Mouse (Mus musculus): ENCODE results near the gene Cfap126. TPM values are rescaled to one million over a fixed set of nuclear protein-coding genes. Genes with fewer than 3 reads are reported as not detected.

The Cfap126 gene
- total RNA-seq, 2 experiments from 2014 or later = 0.91 to 1.6 TPM

DNA sequence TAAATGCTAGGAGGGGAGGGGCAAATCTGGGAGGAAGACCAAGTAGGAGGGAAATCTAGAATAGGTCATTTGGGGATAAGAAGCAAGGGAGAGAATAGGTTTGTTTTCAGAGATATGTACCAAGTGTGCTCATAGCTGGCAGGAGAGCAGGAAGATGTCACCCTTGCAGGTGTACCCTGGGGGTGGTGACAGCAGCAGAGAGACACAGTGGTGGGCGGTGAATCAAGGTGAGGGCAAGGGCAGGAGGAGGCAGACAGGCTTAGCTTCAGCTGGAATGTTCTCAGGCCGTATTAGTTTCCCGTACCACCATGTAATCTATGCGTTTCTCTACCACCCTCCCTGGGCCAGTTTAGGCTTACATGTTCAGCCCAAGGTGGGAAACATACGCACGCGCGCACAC lies 59.1 kb downstream of the Cfap126 start:
- intact Hi-C loops (cut with DNase I) = no loop called here

More for the DNA sequence above, 59.1 kb downstream of the Cfap126 start:
- no peak for DNase-seq

Small RNAs within 50 kb of the gene (microRNA-seq; reads per million reads assigned to microRNA genes)
- not detected for gene Gm27552
- gene Gm27844 = not detected
- 1.2 reads per million for gene Mir6546

Other genes with a start within 250 kb of the Cfap126 start
- 10 to 100 TPM; 14.1 to 14.8 TPM for gene Atf6, start 246.1 kb upstream of the Cfap126 start, total RNA-seq (2021)
- gene Gm26620, start 228.9 kb upstream of the Cfap126 start, total RNA-seq (2021) = 1 to 10 TPM in 1 of 2 experiments, not detected in 1; 1.3 TPM
- gene Dusp12, start 228.4 kb upstream of the Cfap126 start, total RNA-seq (2021) = 10 to 100 TPM; 24.4 to 24.8 TPM
- gene Fcrlb, start 201.0 kb upstream of the Cfap126 start, total RNA-seq (2021) = not detected
- not detected for gene Fcrla, start 186.3 kb upstream of the Cfap126 start, total RNA-seq (2021)
- gene Fcgr2b, start 137.4 kb upstream of the Cfap126 start, total RNA-seq (2021) = 1 to 10 TPM; 2.3 to 2.6 TPM
- not detected for gene Fcgr4, start 95.0 kb upstream of the Cfap126 start, total RNA-seq (2021)
- gene Fcgr3, start 49.0 kb upstream of the Cfap126 start, total RNA-seq (2021) = 1 to 10 TPM; 6.7 to 7.0 TPM
- 100 to 1,000 TPM; 200 to 212 TPM for gene Sdhc, start 36.7 kb downstream of the Cfap126 start, total RNA-seq (2021)
- gene Mpz, start 36.8 kb downstream of the Cfap126 start, total RNA-seq (2021) = not detected
- 10 to 100 TPM in 1 of 2 experiments, 1 to 10 TPM in 1; 9.0 to 11.3 TPM for gene Pcp4l1, start 82.3 kb downstream of the Cfap126 start, total RNA-seq (2021)
- gene Nr1i3, start 100.1 kb downstream of the Cfap126 start, total RNA-seq (2021) = not detected
- gene Tomm40l, start 108.6 kb downstream of the Cfap126 start, total RNA-seq (2021) = 10 to 100 TPM; 50.7 to 56.9 TPM
- 1 to 10 TPM; 2.6 to 3.0 TPM for gene Apoa2, start 111.1 kb downstream of the Cfap126 start, total RNA-seq (2021)
- 1 to 10 TPM; 7.1 to 8.0 TPM for gene Fcer1g, start 120.4 kb downstream of the Cfap126 start, total RNA-seq (2021)
- 1 to 10 TPM; 4.2 to 5.3 TPM for gene Adamts4, start 136.5 kb downstream of the Cfap126 start, total RNA-seq (2021)
- 100 to 1,000 TPM; 183 to 186 TPM for gene Ndufs2, start 137.5 kb downstream of the Cfap126 start, total RNA-seq (2021)
- gene B4galt3, start 156.4 kb downstream of the Cfap126 start, total RNA-seq (2021) = 10 to 100 TPM; 74.2 to 87.8 TPM
- 10 to 100 TPM; 19.6 to 25.4 TPM for gene Ppox, start 167.3 kb downstream of the Cfap126 start, total RNA-seq (2021)
- 10 to 100 TPM; 60.4 to 66.4 TPM for gene Usp21, start 174.1 kb downstream of the Cfap126 start, total RNA-seq (2021)
- gene Ufc1, start 181.1 kb downstream of the Cfap126 start, total RNA-seq (2021) = 10 to 100 TPM; 91.2 to 93.4 TPM
- gene Dedd, start 215.2 kb downstream of the Cfap126 start, total RNA-seq (2021) = 10 to 100 TPM; 38.4 to 45.9 TPM
- gene Nit1, start 231.7 kb downstream of the Cfap126 start, total RNA-seq (2021) = 10 to 100 TPM; 35.3 to 36.8 TPM
- gene Pfdn2, start 231.8 kb downstream of the Cfap126 start, total RNA-seq (2021) = 100 to 1,000 TPM; 112 to 125 TPM
- 1 to 10 TPM; 4.4 to 4.8 TPM for gene Klhdc9, start 246.9 kb downstream of the Cfap126 start, total RNA-seq (2021)